Mouse (Mus musculus) embryonic facial prominence, embryonic 12.5 days (tissue): ENCODE data around the gene Ifitm6. TPM values are rescaled to one million over a fixed set of nuclear protein-coding genes. Genes with fewer than 3 reads are reported as not detected.
"Not testable (repeated sequence)": the region's sequence is repeated elsewhere in the genome, so short reads cannot be mapped to it uniquely, and the experiment has no call there.

ENCODE experiments used
- ATAC-seq: fragments of 200-750 bp; cut with Nextera tagmentation; 2 replicates; pipeline ENCODE4 v1.8.0; 2017; ENCODE audit not compliant: insufficient number of reproducible peaks, insufficient read depth, low FRiP score, low TSS enrichment
- H3K27ac ChIP-seq: fragments of 300-500 bp; sonication (generic); 2 replicates; pipeline ENCODE4 v1.5.1; 2016; ENCODE audit warnings: mild to moderate bottlenecking
- H3K27me3 ChIP-seq: fragments of 300-500 bp; sonication (generic); 2 replicates; pipeline ENCODE4 v1.6.1; 2016; ENCODE audit warnings: mild to moderate bottlenecking, moderate library complexity
- H3K36me3 ChIP-seq: fragments of 300-500 bp; sonication (generic); 2 replicates; pipeline ENCODE4 v1.6.1; 2016; ENCODE audit warnings: mild to moderate bottlenecking
- H3K4me1 ChIP-seq: fragments of 300-500 bp; sonication (generic); 2 replicates; pipeline ENCODE4 v1.6.1; 2016
- H3K4me2 ChIP-seq: fragments of 300-500 bp; sonication (generic); replicated peaks from 2 replicates; pipeline ENCODE4 v1.6.1; 2016; ENCODE audit warnings: mild to moderate bottlenecking, moderate library complexity
- H3K4me3 ChIP-seq: fragments of 300-500 bp; sonication (generic); 2 replicates; pipeline ENCODE4 v1.5.1; 2016; ENCODE audit warnings: mild to moderate bottlenecking
- H3K9ac ChIP-seq: fragments of 300-500 bp; sonication (generic); 2 replicates; pipeline ENCODE4 v1.6.1; 2016; ENCODE audit warnings: mild to moderate bottlenecking, moderate library complexity
- H3K9me3 ChIP-seq: fragments of 300-500 bp; sonication (generic); 2 replicates; pipeline ENCODE4 v1.6.1; 2016; ENCODE audit warnings: mild to moderate bottlenecking, moderate library complexity
- WGBS: fragments of 180-500 bp; shearing (Covaris S2); methylation state at CpG from one replicate; pipeline ENCODE4 v1.1.7; 2016; 5-methylcytosine and 5-hydroxymethylcytosine counted together
- polyA plus RNA-seq: library from polyadenylated mRNA; unstranded; fragments of >200 nt; fragmentation: Nextera tagmentation; extraction: Ambion mirVana; gene quantifications from 2 replicates; pipeline ENCODE4 v1.2.1, GENCODE M21; 2016

The Ifitm6 gene
- polyA plus RNA-seq = 0.43 TPM in 1 of 2 replicates, not detected in the other

DNA sequence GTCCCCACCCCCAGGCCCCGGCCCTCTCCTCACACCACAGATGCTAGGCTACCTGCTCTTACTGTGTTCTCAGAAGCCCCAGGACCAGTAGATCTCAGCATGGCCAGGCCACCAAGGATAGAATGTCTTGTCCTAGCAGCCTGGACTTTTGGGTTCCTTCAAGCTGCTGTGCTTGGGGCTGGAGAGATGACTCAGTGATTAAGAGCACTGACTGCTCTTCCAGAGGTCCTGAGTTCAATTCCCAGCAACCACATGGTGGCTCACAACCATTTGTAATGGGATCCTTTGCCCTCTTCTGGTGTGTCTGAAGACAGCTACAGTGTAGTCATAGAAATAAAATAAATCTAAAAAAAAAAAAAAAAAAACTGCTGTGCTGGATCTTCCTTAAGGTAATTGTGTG, at the start of gene Ifitm6:
TSS of gene Ifitm6 (minus strand) at position 101 of the 400 bp plus-strand sequence.
- not testable (repeated sequence) for H3K9me3 ChIP-seq, H3K4me1 ChIP-seq, H3K27me3 ChIP-seq, H3K4me2 ChIP-seq, H3K9ac ChIP-seq, H3K36me3 ChIP-seq, ATAC-seq, H3K27ac ChIP-seq, H3K4me3 ChIP-seq
- 83% methylated on average over 1 of the region's 1 CpGs for WGBS

DNA sequence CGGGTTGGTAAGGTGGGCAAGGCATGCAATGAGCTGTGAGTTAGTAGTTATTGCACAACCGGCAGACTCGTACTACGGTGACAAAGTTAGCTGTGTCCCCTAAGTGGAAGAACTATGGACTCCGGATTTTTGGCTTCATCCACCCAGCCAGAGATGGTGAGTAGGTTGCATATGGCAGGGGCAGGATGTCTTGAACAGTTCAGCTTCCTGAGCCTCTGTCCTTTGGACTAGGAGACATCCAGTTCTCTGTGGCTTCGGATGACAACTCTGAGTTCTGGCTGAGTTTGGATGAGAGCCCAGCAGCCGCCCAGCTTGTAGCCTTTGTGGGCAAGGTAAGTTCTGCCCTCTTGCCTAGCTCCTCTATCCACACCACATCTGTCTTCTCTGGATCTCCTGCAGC, 46.9 kb upstream of the Ifitm6 start:
- H3K4me1 ChIP-seq = peaks cover 12% of the 10 kb centered on the region
- no peak overlapping the region for H3K27ac ChIP-seq
- ATAC-seq = no peak
- H3K27me3 ChIP-seq = peaks cover 7% of the 10 kb centered on the region; the same call in 1 of the 2 replicates
- WGBS = 92% methylated on average over 7 of the region's 7 CpGs
- H3K9ac ChIP-seq = no peak overlapping the region
- no peak overlapping the region for H3K4me3 ChIP-seq
- H3K36me3 ChIP-seq = peaks cover 40% of the 10 kb centered on the region
- no peaks in the 10 kb centered on the region for H3K9me3 ChIP-seq
- no peak overlapping the region for H3K4me2 ChIP-seq

DNA sequence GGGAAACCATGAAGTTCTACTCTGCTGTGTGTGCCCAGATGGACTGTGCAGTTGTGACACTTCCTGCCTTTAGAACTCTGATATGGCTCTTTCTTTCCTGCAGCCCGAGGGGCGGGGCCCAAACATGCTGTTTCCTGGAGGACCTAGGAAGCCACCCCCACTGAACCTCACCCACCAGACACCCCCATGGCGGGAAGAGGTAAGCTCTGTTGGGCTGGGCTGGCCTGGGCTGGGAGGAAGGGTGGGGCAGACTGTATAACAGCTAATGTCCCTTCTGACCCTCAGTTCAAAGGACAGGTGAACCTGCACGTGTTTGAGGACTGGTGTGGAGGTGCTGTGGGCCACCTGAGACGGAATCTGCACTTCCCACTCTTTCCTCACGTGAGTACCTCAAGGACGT, 46.5 kb upstream of the Ifitm6 start:
- Histone ChIP-seq H3K9me3 (no peaks in the 10 kb centered on the region), H3K4me3 (no peak overlapping the region), H3K36me3 (peaks cover 40% of the 10 kb centered on the region), H3K4me1 (peaks cover 12% of the 10 kb centered on the region), H3K9ac (no peak overlapping the region), H3K27me3 (0 out of 2 replicates have a peak, but pooled peaks cover 5% of the 10 kb centered on the region), H3K4me2 (no peak overlapping the region), H3K27ac (no peak overlapping the region)
- WGBS = 84% methylated on average over 7 of the region's 7 CpGs
- ATAC-seq = no peak

- no peak overlapping the region for H3K27ac ChIP-seq
- H3K4me3 ChIP-seq = no peak overlapping the region
- peaks cover 38% of the 10 kb centered on the region for H3K36me3 ChIP-seq
- no peak overlapping the region for H3K4me2 ChIP-seq
- WGBS = 92% methylated on average over 3 of the region's 3 CpGs
- no peak overlapping the region for H3K9ac ChIP-seq
- ATAC-seq = no peak
- H3K9me3 ChIP-seq = no peaks in the 10 kb centered on the region
- H3K4me1 ChIP-seq = peaks cover 12% of the 10 kb centered on the region
- H3K27me3 ChIP-seq = 0 out of 2 replicates have a peak, but pooled peaks cover 2% of the 10 kb centered on the region
Observed at GRCm38 (mm10) chr7:141063353-141063752, 45.6 kb upstream of the Ifitm6 start.

DNA sequence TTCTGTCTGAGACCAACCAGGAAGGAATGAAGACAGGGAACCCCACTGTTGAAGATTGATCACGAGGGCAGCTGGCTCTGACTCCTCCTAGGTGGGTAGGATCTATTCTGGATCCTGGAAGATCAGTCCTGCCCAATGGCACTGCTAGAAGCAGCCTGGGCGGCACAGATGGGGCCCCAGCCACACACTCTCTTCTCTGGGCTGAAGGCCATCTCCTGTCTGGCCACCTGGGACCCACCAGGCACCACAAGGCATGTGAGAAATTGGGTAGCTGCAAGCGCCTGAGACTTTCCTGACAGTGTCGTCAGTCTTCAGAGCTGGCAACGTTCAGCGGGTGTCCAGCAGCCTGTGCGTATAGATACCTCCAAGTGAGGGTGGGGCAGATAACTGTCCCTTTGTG, 44.8 kb upstream of the Ifitm6 start:
- Histone ChIP-seq H3K9ac (no peak overlapping the region; the same call in 1 of the 2 replicates), H3K9me3 (no peaks in the 10 kb centered on the region), H3K4me2 (no peak overlapping the region; the same call in 1 of the 2 replicates), H3K4me1 (peaks cover 12% of the 10 kb centered on the region), H3K4me3 (no peak overlapping the region), H3K27ac (no peak overlapping the region), H3K36me3 (peaks cover 30% of the 10 kb centered on the region), H3K27me3 (no peaks in the 10 kb centered on the region)
- 84% methylated on average over 7 of the region's 7 CpGs for WGBS
- ATAC-seq = no peak

DNA sequence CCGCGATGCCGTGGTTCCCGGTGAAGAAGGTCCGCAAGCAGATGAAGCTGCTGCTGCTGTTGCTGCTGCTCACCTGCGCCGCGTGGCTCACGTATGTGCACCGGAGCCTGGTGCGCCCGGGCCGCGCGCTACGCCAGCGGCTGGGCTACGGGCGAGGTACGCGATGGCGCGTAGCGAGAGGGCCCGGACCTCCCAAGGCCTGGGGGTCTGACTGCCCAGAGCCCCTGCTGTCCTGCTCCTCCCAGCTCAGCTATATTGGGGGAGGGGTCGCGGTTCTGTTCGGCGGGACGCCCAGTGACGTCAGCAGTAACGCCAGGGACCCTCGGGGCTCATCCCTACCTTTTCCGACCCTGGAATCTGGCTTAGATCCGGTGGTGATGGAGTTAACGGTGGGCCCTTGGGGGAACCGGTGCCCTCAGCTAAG, 43.6 kb upstream of the Ifitm6 start:
- Histone ChIP-seq H3K27ac (peak overlapping the region; percentile 63), H3K4me1 (peaks cover 12% of the 10 kb centered on the region), H3K9me3 (no peaks in the 10 kb centered on the region), H3K36me3 (peaks cover 25% of the 10 kb centered on the region), H3K4me2 (peak overlapping the region; percentile 89), H3K27me3 (no peaks in the 10 kb centered on the region), H3K9ac (peak overlapping the region; percentile 93), H3K4me3 (peak overlapping the region; percentile 79)
- peak; percentile 61; the same call in 1 of the 2 replicates for ATAC-seq
- WGBS = under 1% methylated on average over 37 of the region's 37 CpGs

GRCm38 (mm10) chr7:141060426-141061242, 42.9 kb upstream of the Ifitm6 start, which contains the start of gene B4galnt4:
Gene B4galnt4, plus strand, starts transcription at chr7:141061104.
- Histone ChIP-seq H3K27me3 (no peaks in the 10 kb centered on the region), H3K9ac (peak within 1 kb of the TSS; percentile 93), H3K9me3 (no peaks in the 10 kb centered on the region), H3K4me1 (peaks cover 12% of the 10 kb centered on the region), H3K4me3 (peak within 1 kb of the TSS; percentile 79), H3K4me2 (peak within 1 kb of the TSS; percentile 89), H3K27ac (peak within 1 kb of the TSS; percentile 63), H3K36me3 (peaks cover 18% of the 10 kb centered on the region)
- peak; percentile 90 for ATAC-seq
- WGBS = under 1% methylated on average over 72 of the region's 72 CpGs

GRCm38 (mm10) chr7:141059929-141060328, 42.2 kb upstream of the Ifitm6 start:
- no peak for ATAC-seq

GRCm38 (mm10) chr7:141058601-141059341, 41.0 kb upstream of the Ifitm6 start:
- no peaks in the 10 kb centered on the region for H3K27me3 ChIP-seq
- ATAC-seq = no peak
- H3K4me3 ChIP-seq = no peak overlapping the region
- peaks cover 12% of the 10 kb centered on the region for H3K4me1 ChIP-seq
- no peak overlapping the region for H3K27ac ChIP-seq
- 86% methylated on average over 14 of the region's 14 CpGs for WGBS
- no peak overlapping the region for H3K9ac ChIP-seq
- H3K4me2 ChIP-seq = no peak overlapping the region
- no peaks in the 10 kb centered on the region for H3K9me3 ChIP-seq
- no peaks in the 10 kb centered on the region for H3K36me3 ChIP-seq

More at GRCm38 (mm10) chr7:141059929-141060328, 42.2 kb upstream of the Ifitm6 start:
- no peaks in the 10 kb centered on the region for H3K9me3 ChIP-seq
- H3K4me1 ChIP-seq = peaks cover 12% of the 10 kb centered on the region
- H3K36me3 ChIP-seq = peaks cover 11% of the 10 kb centered on the region
- 64% methylated on average over 2 of the region's 2 CpGs for WGBS
- peak overlapping the region; percentile 89 for H3K4me2 ChIP-seq
- H3K9ac ChIP-seq = 0 out of 2 replicates have a peak overlapping the region, but pooled peaks have one; percentile 93
- no peaks in the 10 kb centered on the region for H3K27me3 ChIP-seq
- peak overlapping the region; percentile 79 for H3K4me3 ChIP-seq
- H3K27ac ChIP-seq = no peak overlapping the region

- WGBS = 86% methylated on average over 1 of the region's 1 CpGs
- H3K4me3 ChIP-seq = no peak overlapping the region
- no peak overlapping the region for H3K9ac ChIP-seq
- H3K9me3 ChIP-seq = no peaks in the 10 kb centered on the region
- ATAC-seq = no peak
- no peaks in the 10 kb centered on the region for H3K36me3 ChIP-seq
- H3K27ac ChIP-seq = no peak overlapping the region
- H3K27me3 ChIP-seq = no peaks in the 10 kb centered on the region
- peaks cover 12% of the 10 kb centered on the region for H3K4me1 ChIP-seq
- no peak overlapping the region for H3K4me2 ChIP-seq
Observed at GRCm38 (mm10) chr7:141057541-141057940, 39.8 kb upstream of the Ifitm6 start.

DNA sequence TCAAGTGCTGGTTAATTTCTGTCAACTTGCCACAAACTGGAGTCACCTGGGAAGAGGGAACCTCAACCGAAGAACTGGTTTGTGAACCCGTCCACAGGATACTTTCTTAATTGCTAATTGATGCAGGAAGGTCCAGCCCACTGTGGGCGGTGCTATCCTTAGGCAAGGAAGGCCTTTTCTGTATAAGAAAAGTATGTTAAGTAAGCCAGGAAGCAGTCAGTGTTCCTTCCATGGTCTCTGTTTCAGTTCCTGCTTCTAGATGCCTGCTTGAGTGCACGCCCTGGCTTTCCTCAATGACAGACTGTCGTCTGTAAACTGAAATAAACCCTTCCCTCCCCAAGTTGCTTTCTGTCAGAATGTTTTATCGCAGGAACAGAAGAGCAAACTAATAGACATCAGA, 39.3 kb upstream of the Ifitm6 start:
- Histone ChIP-seq H3K27ac (no peak overlapping the region), H3K9ac (no peak overlapping the region), H3K36me3 (no peaks in the 10 kb centered on the region), H3K4me3 (no peak overlapping the region), H3K27me3 (no peaks in the 10 kb centered on the region), H3K4me1 (peaks cover 11% of the 10 kb centered on the region), H3K4me2 (no peak overlapping the region), H3K9me3 (no peaks in the 10 kb centered on the region)
- no peak for ATAC-seq
- WGBS = 90% methylated on average over 6 of the region's 6 CpGs
